ENCODE assay signal across 21 mouse cellular contexts in genomic region chr11:50638197-50638867, GRCm38 (mm10). TPM values are rescaled to one million over a fixed set of nuclear protein-coding genes. Genes with fewer than 3 reads are reported as not detected.
DNase-seq lines count a peak whose midpoint lies in the region; ATAC-seq and TF ChIP-seq lines count a peak whose summit lies in the region.
"Had no signal": no experiment of that assay in that cellular context is flagged by ENCODE, and none has a peak within 500 bp of the region (broad histone marks: within the 10 kb centered on the region; RNA-seq: fewer than 3 reads in every experiment).

No protein-coding gene starts in this region.

- no peak overlapping the region for H3K4me3 ChIP-seq in midbrain, embryonic 11.5 days (ENCODE audit: low read depth, low read length)
- no peak overlapping the region for H3K4me3 ChIP-seq in midbrain, embryonic 15.5 days
- H3K4me3 ChIP-seq in kidney, adult 2 months (ENCODE audit: insufficient read depth, low read depth, low read length) = no peak overlapping the region
- H3K4me3 ChIP-seq: embryonic facial prominence, embryonic 15.5 days; forebrain, embryonic 10.5 days; heart, embryonic 13.5 days; limb, embryonic 10.5 days; neural tube, embryonic 12.5 days had no signal

- no peak overlapping the region for H3K4me2 ChIP-seq in midbrain, embryonic 11.5 days
- H3K4me2 ChIP-seq in midbrain, embryonic 15.5 days = no peak overlapping the region
- H3K4me2 ChIP-seq: embryonic facial prominence, embryonic 15.5 days; heart, embryonic 13.5 days; liver, embryonic 11.5 days; neural tube, embryonic 12.5 days had no signal

- peak; percentile 20 for DNase-seq in adrenal gland, postnatal 14 days
- DNase-seq in adrenal gland, adult 18-20 months (ENCODE audit: low spot score in 2 of 2) = no peak
- peak; percentile 14 for DNase-seq in midbrain, embryonic 11.5 days (ENCODE audit: low spot score, missing footprints)
- peak; percentile 70 to 72 for DNase-seq in cerebellum, postnatal 36 days
- no peak for DNase-seq in kidney, adult 2 months
- DNase-seq in heart, postnatal 10 days = no peak
- no peak for DNase-seq in spleen, adult 12 weeks (ENCODE audit: low spot score)
- DNase-seq: heart, postnatal 4 days; lung, adult 2 months; thymus, postnatal 36 days had no signal

- no peak for TF ChIP-seq POLR2A in kidney, adult 2 months (IDR thresholded peaks at IDR 0.05; ENCODE audit: low read depth, low read length)

- no peak overlapping the region for H3K27ac ChIP-seq in midbrain, embryonic 11.5 days (ENCODE audit: low read depth, low read length)
- no peak overlapping the region for H3K27ac ChIP-seq in midbrain, embryonic 15.5 days
- H3K27ac ChIP-seq in kidney, adult 2 months (ENCODE audit: insufficient read depth, low read depth, low read length) = no peak overlapping the region
- H3K27ac ChIP-seq: embryonic facial prominence, embryonic 15.5 days; forebrain, embryonic 10.5 days; heart, embryonic 13.5 days; limb, embryonic 10.5 days; neural tube, embryonic 12.5 days had no signal

- intact Hi-C loops in heart, postnatal 10 days (cut with DNase I) = no loop called here

- H3K9ac ChIP-seq in midbrain, embryonic 11.5 days (ENCODE audit: low read length) = no peak overlapping the region
- H3K9ac ChIP-seq in midbrain, embryonic 15.5 days = no peak overlapping the region
- H3K9ac ChIP-seq: embryonic facial prominence, embryonic 15.5 days; heart, embryonic 13.5 days; neural tube, embryonic 12.5 days had no signal

- ATAC-seq in midbrain, embryonic 11.5 days (ENCODE audit: low FRiP score) = no peak
- ATAC-seq in midbrain, embryonic 15.5 days (replicated peaks) = no peak
- ATAC-seq: CD4-positive, CD25-positive, alpha-beta regulatory T cell, adult 4 months; inflammation-experienced regulatory T-cells, adult 6 months; midbrain, embryonic 16.5 days had no signal

- no peaks in the 10 kb centered on the region for H3K9me3 ChIP-seq in midbrain, embryonic 11.5 days (ENCODE audit: control insufficient read depth, low read length)
- H3K9me3 ChIP-seq in midbrain, embryonic 15.5 days = no peaks in the 10 kb centered on the region
- H3K9me3 ChIP-seq: embryonic facial prominence, embryonic 15.5 days; forebrain, embryonic 10.5 days; heart, embryonic 13.5 days; limb, embryonic 10.5 days; neural tube, embryonic 12.5 days had no signal

- no peak for TF ChIP-seq CTCF in kidney, adult 2 months (conservative IDR thresholded peaks at IDR 0.05; ENCODE audit: insufficient read depth, insufficient read length, low read depth, low read length)

- no peaks in the 10 kb centered on the region for H3K36me3 ChIP-seq in midbrain, embryonic 11.5 days (ENCODE audit: control insufficient read depth, insufficient read depth, low read length)
- H3K36me3 ChIP-seq in midbrain, embryonic 15.5 days (replicated peaks) = no peaks in the 10 kb centered on the region
- H3K36me3 ChIP-seq in kidney, adult 2 months (ENCODE audit: control insufficient read depth, insufficient read depth, low read length) = no peaks in the 10 kb centered on the region
- H3K36me3 ChIP-seq: embryonic facial prominence, embryonic 15.5 days; forebrain, embryonic 10.5 days; G1E; heart, embryonic 13.5 days; limb, embryonic 10.5 days; neural tube, embryonic 12.5 days had no signal

- 89% methylated on average over 13 of the region's 13 CpGs for WGBS in midbrain, embryonic 11.5 days
- 90% methylated on average over 13 of the region's 13 CpGs for WGBS in midbrain, embryonic 15.5 days
- 91% methylated on average over 13 of the region's 13 CpGs for WGBS in kidney, adult 2 months

- H3K4me1 ChIP-seq in midbrain, embryonic 11.5 days (ENCODE audit: control insufficient read depth, insufficient read depth, low read length) = no peaks in the 10 kb centered on the region
- no peaks in the 10 kb centered on the region for H3K4me1 ChIP-seq in midbrain, embryonic 15.5 days
- 0 out of 2 replicates have a peak, but pooled peaks cover 4% of the 10 kb centered on the region for H3K4me1 ChIP-seq in kidney, adult 2 months (ENCODE audit: control insufficient read depth, insufficient read depth, low read length)
- H3K4me1 ChIP-seq: forebrain, embryonic 10.5 days; neural tube, embryonic 12.5 days had no signal

- no peaks in the 10 kb centered on the region for H3K27me3 ChIP-seq in midbrain, embryonic 11.5 days (ENCODE audit: control insufficient read depth, insufficient read depth, low read length)
- no peaks in the 10 kb centered on the region for H3K27me3 ChIP-seq in midbrain, embryonic 15.5 days (replicated peaks)
- H3K27me3 ChIP-seq in kidney, adult 2 months (replicated peaks; ENCODE audit: control insufficient read depth, insufficient read depth, low read length) = no peaks in the 10 kb centered on the region
- H3K27me3 ChIP-seq: embryonic facial prominence, embryonic 15.5 days; heart, embryonic 13.5 days; neural tube, embryonic 12.5 days had no signal

RNA-seq across cellular contexts. Expression of gene Adamts2, which starts 36.4 kb away (rescaled TPM):
- 14.2 and 14.4 TPM in 2 replicates for total RNA-seq in adrenal gland, postnatal 14 days (2021)
- total RNA-seq in adrenal gland, adult 18-20 months (2021) = 1 to 10 TPM; 3.2 to 9.9 TPM
- polyA plus RNA-seq in midbrain, embryonic 11.5 days (2014; fragmentation: Nextera tagmentation; extraction: Ambion mirVana) = 0.73 and 0.87 TPM in 2 replicates
- polyA plus RNA-seq in midbrain, embryonic 15.5 days (2015; fragmentation: Nextera tagmentation; extraction: Ambion mirVana) = 3.7 and 5.0 TPM in 2 replicates
- polyA plus RNA-seq in kidney, adult 2 months (2012; rRNA removed) = 4.5 and 7.0 TPM in 2 replicates
- total RNA-seq in heart, postnatal 10 days (2021) = 10 to 100 TPM; 36.1 to 40.3 TPM
- polyA plus RNA-seq: CD4-positive, CD25-positive, alpha-beta regulatory T cell, adult 4 months; G1E; inflammation-experienced regulatory T-cells, adult 6 months had no signal

Comparison
In these comparisons a context has a peak if more than half of its experiments do, and no peak if none do; other contexts are left out.
1. DNase-seq: peak in adrenal gland, postnatal 14 days (single experiment), midbrain, embryonic 11.5 days (single experiment) and cerebellum, postnatal 36 days (2 of 2); none in adrenal gland, adult 18-20 months (0 of 2), kidney, adult 2 months (single experiment), heart, postnatal 10 days (0 of 2) and spleen, adult 12 weeks (single experiment).